Mouse (Mus musculus) myocyte (in vitro differentiated cells): Measurements from ENCODE around the gene Tnfsf13b.

Experiments
- CEBPB ChIP-seq: IDR thresholded peaks from 2 replicates; pipeline ENCODE4 v1.6.1; 2011; ENCODE audit warnings: mild to moderate bottlenecking, moderate library complexity; ENCODE audit not compliant: poor library complexity, insufficient read depth, severe bottlenecking
- MAX ChIP-seq: IDR thresholded peaks from one replicate; pipeline ENCODE4 v1.6.1; 2011; ENCODE audit warnings: low read depth, mild to moderate bottlenecking, control low read depth
- MYOD1 ChIP-seq, 3 experiments: IDR thresholded peaks; one replicate each; pipeline ENCODE4 v1.6.1; 2011; ENCODE audit warnings: control low read depth in 2 of 3, low read depth in 2 of 3, mild to moderate bottlenecking in 2 of 3, moderate library complexity in 1 of 3; ENCODE audit not compliant: insufficient read length in 2 of 3, control insufficient read depth in 1 of 3
- MYOG ChIP-seq, 3 experiments: IDR thresholded peaks; one replicate each; pipeline ENCODE4 v1.6.1; 2011; ENCODE audit warnings: control low read depth in 2 of 3, low read depth in 2 of 3, mild to moderate bottlenecking in 2 of 3; ENCODE audit not compliant: insufficient read length in 2 of 3, control insufficient read depth in 1 of 3, insufficient read depth in 1 of 3
- POLR2A ChIP-seq: IDR thresholded peaks from one replicate; pipeline ENCODE4 v1.6.1; 2011; ENCODE audit warnings: low read depth, mild to moderate bottlenecking, control low read depth, moderate library complexity; ENCODE audit not compliant: insufficient read length
- POLR2AphosphoS2 ChIP-seq: IDR thresholded peaks from one replicate; pipeline ENCODE4 v1.6.1; 2011; ENCODE audit warnings: low read depth, control low read depth; ENCODE audit not compliant: insufficient read length
- SRF ChIP-seq: IDR thresholded peaks from one replicate; pipeline ENCODE4 v1.6.1; 2011; ENCODE audit warnings: low read depth; ENCODE audit not compliant: control insufficient read depth, insufficient read length
- TCF12 ChIP-seq: IDR thresholded peaks from one replicate; pipeline ENCODE4 v1.6.1; 2011; ENCODE audit warnings: mild to moderate bottlenecking, control low read depth; ENCODE audit not compliant: poor library complexity, insufficient read depth, severe bottlenecking

GRCm38 (mm10) chr8:9958338-9958737 lies 47.9 kb upstream of the Tnfsf13b start:
- no peak for TF ChIP-seq CEBPB
- TF ChIP-seq POLR2A, result no peak
- TF ChIP-seq MYOD1 (IDR thresholded peaks at IDR 0.05; ENCODE audit: control insufficient read depth in 1 of 3, insufficient read length in 2 of 3, low read depth in 2 of 3), result no peak
- TF ChIP-seq TCF12, result no peak
- TF ChIP-seq SRF, result no peak
- TF ChIP-seq MYOG (IDR thresholded peaks at IDR 0.05; ENCODE audit: control insufficient read depth in 1 of 3, insufficient read depth in 1 of 3, insufficient read length in 2 of 3, low read depth in 2 of 3), result no peak
- no peak for TF ChIP-seq POLR2AphosphoS2
- no peak for TF ChIP-seq MAX
